Mouse (Mus musculus) macrophage (primary cell): Measurements from ENCODE around the gene Ddx56. TPM values are rescaled to one million over a fixed set of nuclear protein-coding genes. Genes with fewer than 3 reads are reported as not detected.

Experiments used
- H3K27ac ChIP-seq: fragments of 350-480 bp; formaldehyde crosslinking; 2 replicates; pipeline ENCODE4 v1.9.0; 2021
- H3K36me3 ChIP-seq: fragments of 350-480 bp; formaldehyde crosslinking; 2 replicates; pipeline ENCODE4 v1.9.0; 2021; ENCODE audit errors: inconsistent target
- H3K4me3 ChIP-seq: fragments of 350-480 bp; formaldehyde crosslinking; 2 replicates; pipeline ENCODE4 v1.9.0; 2021; ENCODE audit errors: inconsistent target
- H3K79me2 ChIP-seq: fragments of 350-480 bp; formaldehyde crosslinking; 2 replicates; pipeline ENCODE4 v1.9.0; 2021; ENCODE audit errors: inconsistent target
- WGBS: methylation state at CpG from one replicate; pipeline ENCODE4 v1.1.7; 2026; ENCODE audit warnings: inconsistent platforms; ENCODE audit not compliant: missing documents; 5-methylcytosine and 5-hydroxymethylcytosine counted together
- polyA plus RNA-seq: library from polyadenylated mRNA; stranded (reverse); fragments of 250-400 nt; gene quantifications from 3 replicates; pipeline ENCODE4 v1.2.4, GENCODE M21; 2018; ENCODE audit warnings: inconsistent platforms

Ddx56 gene
- polyA plus RNA-seq, 1 experiment from 2014 or later: 13.2 TPM

GRCm38 (mm10) chr11:6233025-6233424, 34.5 kb downstream of the Ddx56 start:
- H3K27ac ChIP-seq: no peak overlapping the region
- no peak overlapping the region for H3K4me3 ChIP-seq
- no peaks in the 10 kb centered on the region for H3K36me3 ChIP-seq
- 89% methylated on average over 4 of the region's 4 CpGs for WGBS
- H3K79me2 ChIP-seq: no peaks in the 10 kb centered on the region

GRCm38 (mm10) chr11:6230012-6230411, 37.6 kb downstream of the Ddx56 start, which contains the start of gene Npc1l1:
Gene Npc1l1, minus strand, starts transcription at chr11:6230143.
- no peak within 1 kb of the TSS for H3K27ac ChIP-seq
- no peak within 1 kb of the TSS for H3K4me3 ChIP-seq
- WGBS: 82% methylated on average over 7 of the region's 7 CpGs
- no peaks in the 10 kb centered on the region for H3K79me2 ChIP-seq
- H3K36me3 ChIP-seq: no peaks in the 10 kb centered on the region

- WGBS: 88% methylated on average over 14 of the region's 14 CpGs
- Histone ChIP-seq H3K27ac (no peak overlapping the region), H3K4me3 (no peak overlapping the region), H3K36me3 (no peaks in the 10 kb centered on the region), H3K79me2 (no peaks in the 10 kb centered on the region)
Measured at GRCm38 (mm10) chr11:6224541-6225229, 42.9 kb downstream of the Ddx56 start.

- Histone ChIP-seq H3K36me3 (no peaks in the 10 kb centered on the region), H3K79me2 (no peaks in the 10 kb centered on the region)
- WGBS: 96% methylated on average over 10 of the region's 10 CpGs
Measured at GRCm38 (mm10) chr11:6222187-6222586, 45.4 kb downstream of the Ddx56 start.

GRCm38 (mm10) chr11:6219967-6220366, 47.6 kb downstream of the Ddx56 start:
- Histone ChIP-seq H3K79me2 (no peaks in the 10 kb centered on the region), H3K27ac (no peak overlapping the region), H3K4me3 (no peak overlapping the region), H3K36me3 (no peaks in the 10 kb centered on the region)
- WGBS: 92% methylated on average over 6 of the region's 6 CpGs

More at GRCm38 (mm10) chr11:6222187-6222586, 45.4 kb downstream of the Ddx56 start:
- no peak overlapping the region for H3K4me3 ChIP-seq
- no peak overlapping the region for H3K27ac ChIP-seq

- no peak overlapping the region for H3K27ac ChIP-seq
- no peaks in the 10 kb centered on the region for H3K36me3 ChIP-seq
- H3K4me3 ChIP-seq: no peak overlapping the region
- H3K79me2 ChIP-seq: no peaks in the 10 kb centered on the region
- WGBS: 69% methylated on average over 11 of the region's 11 CpGs
Measured at GRCm38 (mm10) chr11:6218189-6218896, 49.2 kb downstream of the Ddx56 start.

GRCm38 (mm10) chr11:6216834-6217233, 50.7 kb downstream of the Ddx56 start:
- H3K36me3 ChIP-seq: no peaks in the 10 kb centered on the region
- WGBS: 80% methylated on average over 3 of the region's 3 CpGs
- no peak overlapping the region for H3K4me3 ChIP-seq
- no peaks in the 10 kb centered on the region for H3K79me2 ChIP-seq
- H3K27ac ChIP-seq: no peak overlapping the region

Other genes with a start within 250 kb of the Ddx56 start
- 0.38 to 1.3 TPM (median 0.62 TPM) in 3 replicates for gene Camk2b, start 201.4 kb downstream of the Ddx56 start, polyA plus RNA-seq
- gene A730071L15Rik, start 67.7 kb downstream of the Ddx56 start, polyA plus RNA-seq: not detected in 3 replicates
- gene Nudcd3, start 67.4 kb downstream of the Ddx56 start, polyA plus RNA-seq: 26.1 to 35.2 TPM (median 27.7 TPM) in 3 replicates
- gene Npc1l1, start 37.6 kb downstream of the Ddx56 start, polyA plus RNA-seq: 0.03 TPM in 1 of 3 replicates, not detected in the others
- 45.3 to 56.5 TPM (median 55.9 TPM) in 3 replicates for gene Tmed4, start 7.1 kb upstream of the Ddx56 start, polyA plus RNA-seq
- 73.2 to 90.4 TPM (median 78.8 TPM) in 3 replicates for gene Ogdh, start 23.9 kb upstream of the Ddx56 start, polyA plus RNA-seq
- gene Zmiz2, start 121.3 kb upstream of the Ddx56 start, polyA plus RNA-seq: 38.6 to 57.7 TPM (median 48.1 TPM) in 3 replicates
- gene Ppia, start 147.7 kb upstream of the Ddx56 start, polyA plus RNA-seq: 1,329 to 2,132 TPM (median 1,766 TPM) in 3 replicates
- gene H2afv, start 176.7 kb upstream of the Ddx56 start, polyA plus RNA-seq: 15.4 to 35.4 TPM (median 22.4 TPM) in 3 replicates
- gene Purb, start 208.1 kb upstream of the Ddx56 start, polyA plus RNA-seq: 23.4 to 30.1 TPM (median 28.8 TPM) in 3 replicates